Mouse (Mus musculus) neural tube, embryonic 12.5 days (tissue): ENCODE data around the gene Ms4a3. TPM values are rescaled to one million over a fixed set of nuclear protein-coding genes. Genes with fewer than 3 reads are reported as not detected.

Source experiments
- polyA plus RNA-seq: library from polyadenylated mRNA; unstranded; fragments of >200 nt; fragmentation: Nextera tagmentation; extraction: Ambion mirVana; gene quantifications from 2 replicates; pipeline ENCODE4 v1.2.1, GENCODE M21; 2016

The Ms4a3 gene
- polyA plus RNA-seq, 1 experiment from 2014 or later, result not detected

Other genes with a start within 250 kb of the Ms4a3 start
- 0.11 and 0.42 TPM in 2 replicates for gene Ms4a4c, start 236.1 kb downstream of the Ms4a3 start, polyA plus RNA-seq
- gene Ms4a4b, start 197.3 kb downstream of the Ms4a3 start, polyA plus RNA-seq, result not detected in 2 replicates
- gene Ms4a6c, start 171.5 kb downstream of the Ms4a3 start, polyA plus RNA-seq, result 2.3 and 2.5 TPM in 2 replicates
- gene Gm8369, start 154.9 kb downstream of the Ms4a3 start, polyA plus RNA-seq, result not detected in 2 replicates
- 2.1 and 2.6 TPM in 2 replicates for gene Ms4a6b, start 124.3 kb downstream of the Ms4a3 start, polyA plus RNA-seq
- 0.26 TPM in 1 of 2 replicates, not detected in the other for gene Ms4a4d, start 104.0 kb downstream of the Ms4a3 start, polyA plus RNA-seq
- 2.0 and 2.4 TPM in 2 replicates for gene Ms4a6d, start 36.0 kb downstream of the Ms4a3 start, polyA plus RNA-seq
- 0.10 and 0.29 TPM in 2 replicates for gene Ms4a2, start 17.1 kb downstream of the Ms4a3 start, polyA plus RNA-seq
- not detected in 2 replicates for gene Oosp2, start 19.7 kb upstream of the Ms4a3 start, polyA plus RNA-seq
- gene Oosp1, start 50.3 kb upstream of the Ms4a3 start, polyA plus RNA-seq, result not detected in 2 replicates
- gene Oosp3, start 56.2 kb upstream of the Ms4a3 start, polyA plus RNA-seq, result not detected in 2 replicates
- gene Gif, start 106.7 kb upstream of the Ms4a3 start, polyA plus RNA-seq, result not detected in 2 replicates
- gene Mrpl16, start 129.5 kb upstream of the Ms4a3 start, polyA plus RNA-seq, result 42.3 and 44.1 TPM in 2 replicates
- 4.7 and 4.9 TPM in 2 replicates for gene Stx3, start 178.6 kb upstream of the Ms4a3 start, polyA plus RNA-seq
- not detected in 2 replicates for gene Olfr1417, start 198.4 kb upstream of the Ms4a3 start, polyA plus RNA-seq
- gene Olfr1418, start 220.2 kb upstream of the Ms4a3 start, polyA plus RNA-seq, result not detected in 2 replicates
- not detected in 2 replicates for gene Olfr1419, start 234.3 kb upstream of the Ms4a3 start, polyA plus RNA-seq
- gene Olfr1420, start 245.7 kb upstream of the Ms4a3 start, polyA plus RNA-seq, result not detected in 2 replicates